Mouse (Mus musculus) bone marrow macrophage, adult 2 months (primary cell): ENCODE data around the gene Gypa. TPM values are rescaled to one million over a fixed set of nuclear protein-coding genes. Genes with fewer than 3 reads are reported as not detected.

Experiments
- H3K27ac ChIP-seq: 2 replicates; pipeline ENCODE4 v1.5.1; 2012; ENCODE audit warnings: low read depth, low read length; ENCODE audit not compliant: insufficient read depth
- H3K4me1 ChIP-seq: 2 replicates; pipeline ENCODE4 v1.6.1; 2012; ENCODE audit warnings: low read length; ENCODE audit not compliant: control insufficient read depth, insufficient read depth
- H3K4me3 ChIP-seq: 2 replicates; pipeline ENCODE4 v1.5.1; 2012; ENCODE audit warnings: mild to moderate bottlenecking, low read length, moderate library complexity; ENCODE audit not compliant: insufficient read depth
- CTCF ChIP-seq: IDR thresholded peaks from 2 replicates; pipeline ENCODE4 v1.5.1; 2012; ENCODE audit warnings: low read depth, mild to moderate bottlenecking, low read length, moderate library complexity
- POLR2A ChIP-seq: IDR thresholded peaks from 2 replicates; pipeline ENCODE4 v1.6.1; 2012; ENCODE audit warnings: mild to moderate bottlenecking, low read depth, low read length, borderline replicate concordance
- polyA plus RNA-seq: library from polyadenylated mRNA; stranded (reverse); fragments of >200 nt; gene quantifications from 2 replicates; pipeline ENCODE4 v1.2.4, GENCODE M21; 2012; ENCODE audit not compliant: missing spikeins, insufficient read depth, insufficient read length

Gypa gene
- polyA plus RNA-seq, 1 experiment: not detected

- Histone ChIP-seq H3K27ac (no peak overlapping the region), H3K4me3 (no peak overlapping the region), H3K4me1 (peaks cover 6% of the 10 kb centered on the region)
- TF ChIP-seq CTCF (no peak), POLR2A (no peak)
Measured at GRCm38 (mm10) chr8:80491562-80491961, 2.0 kb upstream of the Gypa start.

- Histone ChIP-seq H3K4me1 (peaks cover 6% of the 10 kb centered on the region), H3K27ac (no peak overlapping the region), H3K4me3 (peak overlapping the region; percentile 61)
- TF ChIP-seq POLR2A (no peak), CTCF (peak; percentile 73)
Measured at GRCm38 (mm10) chr8:80492987-80493441, 567 bp upstream of the Gypa start.

- H3K4me3 ChIP-seq: no peak overlapping the region
- H3K27ac ChIP-seq: no peak overlapping the region
- H3K4me1 ChIP-seq: peaks cover 6% of the 10 kb centered on the region
- TF ChIP-seq POLR2A (no peak), CTCF (no peak)
Measured at GRCm38 (mm10) chr8:80494346-80494660, 722 bp downstream of the Gypa start.

- H3K4me1 ChIP-seq: peaks cover 6% of the 10 kb centered on the region
- H3K27ac ChIP-seq: no peak overlapping the region
- no peak overlapping the region for H3K4me3 ChIP-seq
- no peak for TF ChIP-seq POLR2A
- no peak for TF ChIP-seq CTCF
Measured at GRCm38 (mm10) chr8:80494819-80495218, 1.2 kb downstream of the Gypa start.

GRCm38 (mm10) chr8:80495527-80495926 lies 1.9 kb downstream of the Gypa start:
- Histone ChIP-seq H3K4me1 (peaks cover 6% of the 10 kb centered on the region), H3K4me3 (no peak overlapping the region), H3K27ac (no peak overlapping the region)
- TF ChIP-seq CTCF (no peak), POLR2A (no peak)

- Histone ChIP-seq H3K27ac (no peak overlapping the region), H3K4me1 (peaks cover 6% of the 10 kb centered on the region), H3K4me3 (no peak overlapping the region)
- TF ChIP-seq CTCF: no peak
- TF ChIP-seq POLR2A: no peak
Measured at GRCm38 (mm10) chr8:80497323-80497722, 3.7 kb downstream of the Gypa start.

- no peak overlapping the region for H3K27ac ChIP-seq
- H3K4me3 ChIP-seq: no peak overlapping the region
- TF ChIP-seq POLR2A (no peak), CTCF (no peak)
- H3K4me1 ChIP-seq: no peaks in the 10 kb centered on the region
Measured at GRCm38 (mm10) chr8:80500244-80500643, 6.7 kb downstream of the Gypa start.

GRCm38 (mm10) chr8:80500773-80501172 lies 7.2 kb downstream of the Gypa start:
- H3K4me1 ChIP-seq: no peaks in the 10 kb centered on the region
- no peak overlapping the region for H3K4me3 ChIP-seq
- no peak overlapping the region for H3K27ac ChIP-seq
- TF ChIP-seq CTCF (no peak), POLR2A (no peak)

- TF ChIP-seq POLR2A (no peak), CTCF (no peak)
- Histone ChIP-seq H3K27ac (no peak overlapping the region), H3K4me3 (no peak overlapping the region), H3K4me1 (no peaks in the 10 kb centered on the region)
Measured at GRCm38 (mm10) chr8:80501283-80501682, 7.7 kb downstream of the Gypa start.

- H3K4me3 ChIP-seq: no peak overlapping the region
Measured at GRCm38 (mm10) chr8:80526382-80527355, 33.1 kb downstream of the Gypa start.

More at GRCm38 (mm10) chr8:80526382-80527355, 33.1 kb downstream of the Gypa start:
- TF ChIP-seq POLR2A (no peak), CTCF (no peak)
- Histone ChIP-seq H3K27ac (no peak overlapping the region), H3K4me1 (no peaks in the 10 kb centered on the region)
